Mouse (Mus musculus): ENCODE measurements around the gene Gcm2. TPM values are rescaled to one million over a fixed set of nuclear protein-coding genes. Genes with fewer than 3 reads are reported as not detected.

Gcm2 gene
- polyA plus RNA-seq, 1 experiment from 2014 or later: not detected

DNA sequence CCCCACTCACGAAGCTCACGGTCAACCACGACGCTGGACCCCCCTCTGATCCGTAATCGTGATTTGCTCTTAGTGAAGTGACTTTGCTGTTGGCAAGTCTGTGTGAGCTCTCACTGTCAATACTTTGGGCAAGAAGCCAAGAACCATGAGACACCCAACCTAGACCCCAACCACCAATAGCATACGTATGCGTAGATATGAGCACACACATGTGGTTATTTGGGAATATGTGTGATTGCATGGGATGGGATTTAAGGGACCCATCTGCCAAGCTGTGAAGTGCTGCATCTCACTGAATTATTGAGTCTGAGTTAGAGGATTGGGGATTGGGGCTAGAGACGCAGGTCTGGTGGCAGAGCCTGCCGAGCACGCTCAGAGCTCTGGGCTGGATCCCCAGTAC, 39.2 kb downstream of the Gcm2 start:
- Histone ChIP-seq H3K27ac (no peak overlapping the region), H3K9ac (no peak overlapping the region), H3K4me2 (replicated peaks) (no peak overlapping the region), H3K9me3 (ENCODE audit: control insufficient read depth, low read length) (no peaks in the 10 kb centered on the region), H3K4me3 (replicated peaks; ENCODE audit: low read length) (no peak overlapping the region), H3K27me3 (ENCODE audit: control insufficient read depth, insufficient read depth, low read length) (no peaks in the 10 kb centered on the region), H3K36me3 (replicated peaks; ENCODE audit: control insufficient read depth, insufficient read depth) (no peaks in the 10 kb centered on the region), H3K4me1 (replicated peaks; ENCODE audit: control insufficient read depth, insufficient read depth, low read length) (no peaks in the 10 kb centered on the region)
- ATAC-seq (ENCODE audit: low FRiP score) (no peak), DNase-seq (ENCODE audit: low spot score) (no peak)
- 90% methylated on average over 11 of the region's 11 CpGs for WGBS

DNA sequence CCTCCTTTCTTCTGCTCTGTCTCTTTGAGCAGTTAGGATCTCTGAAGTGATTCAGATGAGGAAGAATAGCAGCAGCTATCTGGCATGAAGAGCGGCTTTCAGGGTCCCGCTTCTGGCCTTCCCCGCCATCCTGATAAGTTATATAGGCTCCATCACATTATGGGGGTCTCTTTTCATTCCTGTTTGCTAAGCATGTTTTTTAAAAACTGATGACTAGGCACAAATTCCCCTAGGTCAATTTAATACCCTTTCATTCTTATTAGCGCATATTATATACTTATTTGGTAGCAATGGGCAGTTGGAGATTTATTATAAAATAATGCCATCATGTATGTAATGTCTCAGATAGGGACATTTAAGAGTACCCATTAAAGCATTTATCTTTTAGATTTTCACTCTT, 43.2 kb downstream of the Gcm2 start:
- no peak for ATAC-seq (ENCODE audit: low FRiP score)
- H3K9ac ChIP-seq: no peak overlapping the region
- no peaks in the 10 kb centered on the region for H3K4me1 ChIP-seq (replicated peaks; ENCODE audit: control insufficient read depth, insufficient read depth, low read length)
- 94% methylated on average over 4 of the region's 4 CpGs for WGBS
- H3K9me3 ChIP-seq (ENCODE audit: control insufficient read depth, low read length): no peaks in the 10 kb centered on the region
- H3K27me3 ChIP-seq (ENCODE audit: control insufficient read depth, insufficient read depth, low read length): no peaks in the 10 kb centered on the region
- no peak overlapping the region for H3K27ac ChIP-seq
- H3K4me2 ChIP-seq (replicated peaks): no peak overlapping the region
- H3K36me3 ChIP-seq (replicated peaks; ENCODE audit: control insufficient read depth, insufficient read depth): no peaks in the 10 kb centered on the region
- DNase-seq (ENCODE audit: low spot score): no peak
- no peak overlapping the region for H3K4me3 ChIP-seq (replicated peaks; ENCODE audit: low read length)

DNA sequence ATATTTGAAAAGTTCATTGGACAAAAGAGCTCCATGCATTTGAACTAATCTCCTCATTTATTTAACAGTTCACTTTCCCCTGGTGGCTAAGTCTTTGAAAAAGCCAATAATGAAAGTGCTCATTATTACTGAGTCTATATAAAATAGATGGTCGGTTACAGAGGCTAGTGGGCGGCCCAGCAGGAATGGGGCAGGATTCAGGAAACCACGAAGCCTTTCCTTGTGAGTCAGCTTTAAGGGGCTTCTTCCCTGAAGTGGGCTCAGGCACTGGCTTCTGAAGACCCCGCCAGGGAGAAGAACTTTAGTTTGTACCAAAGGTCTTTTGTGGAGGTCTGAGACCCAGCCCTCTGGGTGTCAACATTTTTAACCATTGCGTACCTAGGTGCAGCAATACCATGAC, 58.9 kb downstream of the Gcm2 start:
- H3K9me3 ChIP-seq (ENCODE audit: control insufficient read depth, low read length): no peaks in the 10 kb centered on the region
- H3K9ac ChIP-seq: no peak overlapping the region
- no peaks in the 10 kb centered on the region for H3K27me3 ChIP-seq (ENCODE audit: control insufficient read depth, insufficient read depth, low read length)
- DNase-seq (ENCODE audit: low spot score): no peak
- H3K4me1 ChIP-seq (replicated peaks; ENCODE audit: control insufficient read depth, insufficient read depth, low read length): no peaks in the 10 kb centered on the region
- ATAC-seq (ENCODE audit: low FRiP score): no peak
- no peak overlapping the region for H3K27ac ChIP-seq
- no peak overlapping the region for H3K4me3 ChIP-seq (replicated peaks; ENCODE audit: low read length)
- no peak overlapping the region for H3K4me2 ChIP-seq (replicated peaks)
- no peaks in the 10 kb centered on the region for H3K36me3 ChIP-seq (replicated peaks; ENCODE audit: control insufficient read depth, insufficient read depth)
- 76% methylated on average over 5 of the region's 5 CpGs for WGBS

Other genes starting within 250 kb of the Gcm2 start
- 57.0 and 65.8 TPM in 2 replicates for gene Pak1ip1, start 110.0 kb downstream of the Gcm2 start, polyA plus RNA-seq (2014; fragmentation: Nextera tagmentation; extraction: Ambion mirVana)
- gene Tmem14c, start 94.7 kb downstream of the Gcm2 start, polyA plus RNA-seq (2014; fragmentation: Nextera tagmentation; extraction: Ambion mirVana): 136 and 147 TPM in 2 replicates
- gene Mak, start 31.3 kb downstream of the Gcm2 start, polyA plus RNA-seq (2014; fragmentation: Nextera tagmentation; extraction: Ambion mirVana): 2.6 and 2.7 TPM in 2 replicates
- gene Sycp2l, start 3.3 kb upstream of the Gcm2 start, polyA plus RNA-seq (2014; fragmentation: Nextera tagmentation; extraction: Ambion mirVana): not detected in 2 replicates
- gene Elovl2, start 109.4 kb upstream of the Gcm2 start, polyA plus RNA-seq (2014; fragmentation: Nextera tagmentation; extraction: Ambion mirVana): 39.7 and 45.8 TPM in 2 replicates
- gene Smim13, start 138.8 kb upstream of the Gcm2 start, polyA plus RNA-seq (2014; fragmentation: Nextera tagmentation; extraction: Ambion mirVana): 28.9 and 37.8 TPM in 2 replicates
- gene Gm17364, start 162.9 kb upstream of the Gcm2 start, polyA plus RNA-seq (2014; fragmentation: Nextera tagmentation; extraction: Ambion mirVana): not detected in 2 replicates